Mouse (Mus musculus) embryonic facial prominence, embryonic 13.5 days (tissue): ENCODE measurements around the gene Tbx1. TPM values are rescaled to one million over a fixed set of nuclear protein-coding genes. Genes with fewer than 3 reads are reported as not detected.

Source experiments
- ATAC-seq: fragments of 200-750 bp; cut with Nextera tagmentation; 2 replicates; pipeline ENCODE4 v1.8.0; 2017; ENCODE audit warnings: low read depth; ENCODE audit not compliant: insufficient number of reproducible peaks, insufficient read depth, low FRiP score, low TSS enrichment
- H3K27ac ChIP-seq: fragments of 300-500 bp; sonication (generic); 2 replicates; pipeline ENCODE4 v1.5.1; 2015; ENCODE audit warnings: moderate library complexity, mild to moderate bottlenecking, inconsistent platforms
- H3K27me3 ChIP-seq: fragments of 300-500 bp; sonication (generic); 2 replicates; pipeline ENCODE4 v1.6.1; 2015; ENCODE audit warnings: mild to moderate bottlenecking, inconsistent platforms
- H3K36me3 ChIP-seq: fragments of 300-500 bp; sonication (generic); 2 replicates; pipeline ENCODE4 v1.6.1; 2015; ENCODE audit warnings: mild to moderate bottlenecking, inconsistent platforms
- H3K4me1 ChIP-seq: fragments of 300-500 bp; sonication (generic); 2 replicates; pipeline ENCODE4 v1.6.1; 2015; ENCODE audit warnings: inconsistent platforms
- H3K4me2 ChIP-seq: fragments of 300-500 bp; sonication (generic); 2 replicates; pipeline ENCODE4 v1.6.1; 2015; ENCODE audit warnings: moderate library complexity, mild to moderate bottlenecking, inconsistent platforms
- H3K4me3 ChIP-seq: fragments of 300-500 bp; sonication (generic); 2 replicates; pipeline ENCODE4 v1.5.1; 2015; ENCODE audit warnings: mild to moderate bottlenecking, inconsistent platforms
- H3K9ac ChIP-seq: fragments of 300-500 bp; sonication (generic); 2 replicates; pipeline ENCODE4 v1.6.1; 2015; ENCODE audit warnings: mild to moderate bottlenecking, inconsistent platforms
- H3K9me3 ChIP-seq: fragments of 300-500 bp; sonication (generic); 2 replicates; pipeline ENCODE4 v1.6.1; 2016; ENCODE audit warnings: inconsistent platforms
- WGBS: fragments of 180-500 bp; shearing (Covaris S2); methylation state at CpG from one replicate; pipeline ENCODE4 v1.1.7; 2015; ENCODE audit warnings: mixed read lengths; 5-methylcytosine and 5-hydroxymethylcytosine counted together
- polyA plus RNA-seq: library from polyadenylated mRNA; unstranded; fragments of >200 nt; fragmentation: Nextera tagmentation; extraction: Ambion mirVana; gene quantifications from 2 replicates; pipeline ENCODE4 v1.2.1, GENCODE M21; 2015

The Tbx1 gene
- polyA plus RNA-seq, 1 experiment from 2014 or later, result 7.9 TPM

GRCm38 (mm10) chr16:18621362-18622001, 31.0 kb upstream of the Tbx1 start:
- WGBS, result 5% methylated on average over 38 of the region's 38 CpGs
- H3K4me3 ChIP-seq, result peak overlapping the region; percentile 54
- peaks cover 94% of the 10 kb centered on the region for H3K27me3 ChIP-seq
- H3K9ac ChIP-seq, result peak overlapping the region; percentile 69
- peaks cover 39% of the 10 kb centered on the region for H3K4me1 ChIP-seq
- H3K27ac ChIP-seq, result no peak overlapping the region
- H3K9me3 ChIP-seq, result no peaks in the 10 kb centered on the region
- H3K36me3 ChIP-seq, result peaks cover 37% of the 10 kb centered on the region
- ATAC-seq, result no peak
- H3K4me2 ChIP-seq, result peak overlapping the region; percentile 97

GRCm38 (mm10) chr16:18620601-18621361, 30.3 kb upstream of the Tbx1 start:
- Histone ChIP-seq H3K4me3 (peak overlapping the region; percentile 54), H3K36me3 (peaks cover 37% of the 10 kb centered on the region), H3K9ac (peak overlapping the region; percentile 69), H3K27me3 (peaks cover 87% of the 10 kb centered on the region), H3K4me2 (peak overlapping the region; percentile 97), H3K27ac (no peak overlapping the region), H3K9me3 (no peaks in the 10 kb centered on the region), H3K4me1 (peaks cover 33% of the 10 kb centered on the region)
- WGBS, result under 1% methylated on average over 74 of the region's 74 CpGs
- ATAC-seq, result 0 out of 2 replicates have a peak, but pooled peaks have one; percentile 32

DNA sequence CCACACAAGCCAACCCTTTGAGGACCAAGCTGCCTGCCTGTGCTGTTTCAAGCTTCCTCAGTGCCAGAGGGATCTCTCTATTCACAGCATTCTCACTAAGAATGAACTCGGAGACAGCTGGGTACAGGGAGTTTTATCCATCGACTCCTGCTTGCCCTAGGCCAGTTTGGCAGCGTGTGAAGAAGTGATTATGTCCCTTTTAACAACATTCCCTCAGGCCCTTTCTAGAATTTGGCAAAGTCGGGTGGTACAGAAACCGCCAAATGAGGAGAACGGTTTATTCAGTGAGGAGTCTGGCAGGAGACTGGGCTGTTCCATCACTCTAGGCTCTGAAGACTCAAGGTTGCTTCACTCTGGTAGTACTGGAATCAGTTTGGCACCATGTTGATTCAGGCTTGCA, 29.7 kb upstream of the Tbx1 start:
- Histone ChIP-seq H3K4me3 (peak overlapping the region; percentile 54), H3K36me3 (peaks cover 33% of the 10 kb centered on the region), H3K27me3 (peaks cover 81% of the 10 kb centered on the region), H3K9me3 (no peaks in the 10 kb centered on the region), H3K4me2 (peak overlapping the region; percentile 97), H3K4me1 (peaks cover 29% of the 10 kb centered on the region), H3K27ac (no peak overlapping the region), H3K9ac (peak overlapping the region; percentile 69)
- no peak for ATAC-seq
- WGBS, result 21% methylated on average over 6 of the region's 6 CpGs

DNA sequence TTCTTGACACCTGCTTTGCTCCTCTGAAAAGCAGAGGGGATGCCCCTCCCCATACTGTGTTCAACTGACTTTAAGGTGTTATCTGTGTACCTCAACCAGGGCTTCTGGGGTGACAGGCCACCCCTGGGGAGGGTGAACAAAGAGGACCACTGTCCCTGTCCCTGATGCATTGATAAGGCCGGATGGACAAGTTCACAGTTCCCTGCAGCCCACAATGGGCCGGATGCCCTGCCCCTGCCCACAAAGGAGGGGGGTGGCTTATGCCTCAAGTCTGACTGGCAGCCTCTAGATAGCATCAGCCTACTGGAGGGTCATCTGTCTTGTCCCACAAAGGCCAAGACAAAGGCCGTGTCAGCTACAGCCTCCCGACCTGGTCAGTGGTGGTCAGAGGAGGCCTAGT, 28.6 kb upstream of the Tbx1 start:
- Histone ChIP-seq H3K4me2 (no peak overlapping the region), H3K9ac (no peak overlapping the region), H3K4me1 (peaks cover 29% of the 10 kb centered on the region), H3K27me3 (peaks cover 70% of the 10 kb centered on the region), H3K36me3 (peaks cover 22% of the 10 kb centered on the region), H3K27ac (no peak overlapping the region), H3K9me3 (no peaks in the 10 kb centered on the region), H3K4me3 (no peak overlapping the region)
- ATAC-seq, result no peak
- WGBS, result 50% methylated on average over 4 of the region's 4 CpGs

GRCm38 (mm10) chr16:18618297-18618696, 27.8 kb upstream of the Tbx1 start:
- no peak for ATAC-seq
- H3K27ac ChIP-seq, result no peak overlapping the region
- WGBS, result 51% methylated on average over 2 of the region's 2 CpGs

GRCm38 (mm10) chr16:18617370-18618065, 27.0 kb upstream of the Tbx1 start:
- Histone ChIP-seq H3K9me3 (no peaks in the 10 kb centered on the region), H3K4me3 (peak overlapping the region; percentile 36), H3K4me1 (peaks cover 29% of the 10 kb centered on the region), H3K27me3 (peaks cover 54% of the 10 kb centered on the region), H3K27ac (no peak overlapping the region), H3K36me3 (peaks cover 6% of the 10 kb centered on the region), H3K4me2 (peak overlapping the region; percentile 62), H3K9ac (peak overlapping the region; percentile 51)
- 1% methylated on average over 27 of the region's 27 CpGs for WGBS
- ATAC-seq, result no peak

More at GRCm38 (mm10) chr16:18618297-18618696, 27.8 kb upstream of the Tbx1 start:
- H3K4me1 ChIP-seq, result peaks cover 29% of the 10 kb centered on the region
- H3K36me3 ChIP-seq, result peaks cover 14% of the 10 kb centered on the region
- peaks cover 62% of the 10 kb centered on the region for H3K27me3 ChIP-seq
- H3K4me2 ChIP-seq, result no peak overlapping the region
- H3K4me3 ChIP-seq, result no peak overlapping the region
- H3K9ac ChIP-seq, result no peak overlapping the region
- H3K9me3 ChIP-seq, result no peaks in the 10 kb centered on the region

- H3K36me3 ChIP-seq, result no peaks in the 10 kb centered on the region
- no peak overlapping the region for H3K4me3 ChIP-seq
- H3K27ac ChIP-seq, result no peak overlapping the region
- no peak for ATAC-seq
- H3K27me3 ChIP-seq, result peaks cover 21% of the 10 kb centered on the region
- no peaks in the 10 kb centered on the region for H3K9me3 ChIP-seq
- H3K4me1 ChIP-seq, result peaks cover 36% of the 10 kb centered on the region
- no peak overlapping the region for H3K4me2 ChIP-seq
- no peak overlapping the region for H3K9ac ChIP-seq
- 88% methylated on average over 3 of the region's 3 CpGs for WGBS
Measured at GRCm38 (mm10) chr16:18613301-18613700, 22.8 kb upstream of the Tbx1 start.

GRCm38 (mm10) chr16:18611752-18612151, 21.3 kb upstream of the Tbx1 start:
- Histone ChIP-seq H3K27ac (no peak overlapping the region), H3K4me1 (peaks cover 32% of the 10 kb centered on the region), H3K4me2 (no peak overlapping the region), H3K4me3 (no peak overlapping the region), H3K9ac (no peak overlapping the region), H3K27me3 (peaks cover 11% of the 10 kb centered on the region), H3K36me3 (no peaks in the 10 kb centered on the region), H3K9me3 (no peaks in the 10 kb centered on the region)
- WGBS, result 36% methylated on average over 13 of the region's 13 CpGs
- no peak for ATAC-seq

GRCm38 (mm10) chr16:18609099-18609498, 18.6 kb upstream of the Tbx1 start:
- Histone ChIP-seq H3K4me2 (no peak overlapping the region), H3K9ac (no peak overlapping the region), H3K4me3 (no peak overlapping the region), H3K4me1 (peaks cover 32% of the 10 kb centered on the region), H3K9me3 (no peaks in the 10 kb centered on the region), H3K27me3 (peaks cover 9% of the 10 kb centered on the region), H3K27ac (no peak overlapping the region), H3K36me3 (no peaks in the 10 kb centered on the region)
- WGBS, result 55% methylated on average over 2 of the region's 2 CpGs
- no peak for ATAC-seq

DNA sequence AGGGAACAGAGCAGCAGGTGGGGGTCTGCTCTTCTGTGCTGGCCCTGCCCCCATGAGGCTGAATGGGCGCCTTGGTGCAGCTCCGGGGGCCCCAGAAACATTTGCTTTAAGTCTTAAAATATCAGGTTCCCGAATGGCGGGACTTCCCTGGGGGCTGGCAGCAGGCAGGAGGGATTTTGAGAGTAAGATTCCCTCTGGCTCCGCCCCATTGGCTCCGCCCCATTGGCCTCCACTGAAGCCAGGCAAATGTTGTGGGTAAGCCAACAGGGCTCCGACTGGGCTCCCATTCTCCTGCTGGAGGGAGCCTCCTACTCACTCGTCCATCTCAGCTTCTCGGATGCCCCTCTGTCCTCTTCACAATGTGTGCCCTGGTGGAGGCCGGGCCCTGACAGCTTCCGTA, 17.8 kb upstream of the Tbx1 start:
- H3K9ac ChIP-seq, result 0 out of 2 replicates have a peak overlapping the region, but pooled peaks have one; percentile 32
- peak overlapping the region; percentile 51 for H3K27ac ChIP-seq
- no peaks in the 10 kb centered on the region for H3K9me3 ChIP-seq
- H3K4me3 ChIP-seq, result no peak overlapping the region
- H3K36me3 ChIP-seq, result no peaks in the 10 kb centered on the region
- 7% methylated on average over 11 of the region's 11 CpGs for WGBS
- peak overlapping the region; percentile 47 for H3K4me2 ChIP-seq
- peaks cover 9% of the 10 kb centered on the region for H3K27me3 ChIP-seq
- H3K4me1 ChIP-seq, result peaks cover 37% of the 10 kb centered on the region
- no peak for ATAC-seq

GRCm38 (mm10) chr16:18605705-18606104, 15.2 kb upstream of the Tbx1 start:
- Histone ChIP-seq H3K27me3 (peaks cover 9% of the 10 kb centered on the region), H3K9me3 (no peaks in the 10 kb centered on the region), H3K9ac (no peak overlapping the region), H3K27ac (peak overlapping the region; percentile 66; the same call in 1 of the 2 replicates), H3K4me2 (no peak overlapping the region), H3K4me3 (no peak overlapping the region), H3K36me3 (no peaks in the 10 kb centered on the region), H3K4me1 (peaks cover 31% of the 10 kb centered on the region)
- 74% methylated on average over 5 of the region's 5 CpGs for WGBS
- no peak for ATAC-seq
